ENCODE assay signal across 44 mouse cellular contexts in the genomic region with DNA sequence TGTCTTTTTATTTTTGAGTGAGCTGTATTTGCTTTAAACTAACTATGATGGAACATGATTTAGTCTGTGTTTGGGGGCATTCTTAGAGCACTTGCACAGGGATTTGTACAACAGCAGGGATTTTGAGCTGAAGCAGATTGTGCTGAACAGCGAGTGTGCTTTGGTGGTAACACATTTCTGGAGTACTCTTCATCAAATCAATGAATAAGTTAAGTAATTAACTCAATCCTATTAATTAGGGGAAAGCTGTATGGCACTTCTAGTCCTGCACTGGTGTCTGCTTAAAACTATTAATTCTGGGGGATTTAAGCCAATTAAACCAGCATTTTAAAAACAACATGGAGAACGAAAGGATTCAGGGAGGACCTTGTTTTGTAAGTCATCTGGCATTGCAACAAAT. TPM values are rescaled to one million over a fixed set of nuclear protein-coding genes. Genes with fewer than 3 reads are reported as not detected.
"Had no signal": no experiment of that assay in that cellular context is flagged by ENCODE, and none has a peak within 500 bp of the region (broad histone marks: within the 10 kb centered on the region; RNA-seq: fewer than 3 reads in every experiment).

No protein-coding gene starts in this region.

- H3K9me3 ChIP-seq: heart, embryonic 13.5 days; heart, embryonic 15.5 days; hindbrain, embryonic 13.5 days; hindbrain, embryonic 15.5 days; kidney, embryonic 15.5 days; limb, embryonic 13.5 days; limb, embryonic 15.5 days; liver, embryonic 12.5 days had no signal

- H3K27ac ChIP-seq: heart, embryonic 13.5 days; heart, embryonic 15.5 days; hindbrain, embryonic 13.5 days; hindbrain, embryonic 15.5 days; hindbrain, postnatal 0 days; kidney, embryonic 15.5 days; kidney, postnatal 0 days; limb, embryonic 13.5 days; limb, embryonic 15.5 days; liver, embryonic 12.5 days; liver, embryonic 14.5 days had no signal

- DNase-seq: gastrocnemius, postnatal 14 days; gastrocnemius, postnatal 36 days; heart, adult 18-20 months; heart, postnatal 14 days; heart, postnatal 36 days; kidney, adult 11 months; kidney, adult 2 months; kidney, adult 9 months; kidney, postnatal 14 days; kidney, postnatal 36 days; layer of hippocampus, adult 9-11 months; layer of hippocampus, postnatal 36 days; left cerebral cortex, postnatal 4 days had no signal

- H3K4me1 ChIP-seq: hindbrain, embryonic 13.5 days; hindbrain, embryonic 15.5 days; limb, embryonic 15.5 days had no signal

- H3K9ac ChIP-seq: heart, embryonic 13.5 days; heart, embryonic 15.5 days; hindbrain, embryonic 13.5 days; hindbrain, embryonic 15.5 days; kidney, embryonic 15.5 days; limb, embryonic 13.5 days; limb, embryonic 15.5 days; liver, embryonic 12.5 days; liver, embryonic 14.5 days had no signal

- H3K4me3 ChIP-seq: heart, embryonic 13.5 days; heart, embryonic 15.5 days; hindbrain, embryonic 13.5 days; hindbrain, embryonic 15.5 days; kidney, embryonic 15.5 days; limb, embryonic 13.5 days; limb, embryonic 15.5 days; liver, embryonic 12.5 days had no signal

- H3K36me3 ChIP-seq: heart, embryonic 13.5 days; heart, embryonic 15.5 days; hindbrain, embryonic 13.5 days; hindbrain, embryonic 15.5 days; kidney, embryonic 15.5 days; limb, embryonic 13.5 days; limb, embryonic 15.5 days; liver, embryonic 12.5 days had no signal

- H3K4me2 ChIP-seq: heart, embryonic 11.5 days; heart, embryonic 13.5 days; heart, embryonic 15.5 days; hindbrain, embryonic 13.5 days; hindbrain, embryonic 15.5 days; kidney, embryonic 15.5 days; limb, embryonic 13.5 days; limb, embryonic 15.5 days; liver, embryonic 12.5 days had no signal

- H3K27me3 ChIP-seq: heart, embryonic 15.5 days; hindbrain, embryonic 13.5 days; hindbrain, embryonic 15.5 days; limb, embryonic 15.5 days; liver, embryonic 12.5 days had no signal

- ATAC-seq: hindbrain, postnatal 0 days; intestine, embryonic 16.5 days; liver, embryonic 12.5 days had no signal

RNA-seq across cellular contexts. Expression of a gene that starts 4.6 kb away (rescaled TPM):
- total RNA-seq: gastrocnemius, adult 18-20 months; gastrocnemius, adult 8-10 months; gastrocnemius, postnatal 14 days; gastrocnemius, postnatal 36 days; heart, adult 18-20 months; heart, postnatal 14 days; heart, postnatal 36 days; hematopoietic stem cell, adult 5-6 weeks; hindbrain, postnatal 0 days; layer of hippocampus, adult 18-20 months; layer of hippocampus, adult 8-10 months; layer of hippocampus, postnatal 14 days; layer of hippocampus, postnatal 36 days; left cerebral cortex, adult 18-20 months; left cerebral cortex, adult 8-10 months; left cerebral cortex, postnatal 10 days; left cerebral cortex, postnatal 25 days; left cerebral cortex, postnatal 4 days; liver, adult 2 months had no signal
- polyA plus RNA-seq: gonadal fat pad, adult 2 months; heart, embryonic 11.5 days; heart, embryonic 13.5 days; heart, embryonic 15.5 days; heart, postnatal 0 days; hindbrain, embryonic 11.5 days; hindbrain, embryonic 13.5 days; hindbrain, embryonic 15.5 days; hindbrain, postnatal 0 days; intestine, embryonic 14.5 days; intestine, embryonic 16.5 days; kidney, adult 2 months; kidney, embryonic 15.5 days; kidney, postnatal 0 days; large intestine, adult 2 months; limb, embryonic 11.5 days; limb, embryonic 13.5 days; limb, embryonic 15.5 days; liver, adult 2 months; liver, embryonic 12.5 days; liver, embryonic 14.5 days; liver, embryonic 16.5 days had no signal

RNA-seq across cellular contexts. Expression of a gene that starts 40.1 kb away (rescaled TPM):
- total RNA-seq: gastrocnemius, adult 18-20 months; gastrocnemius, adult 8-10 months; gastrocnemius, postnatal 14 days; gastrocnemius, postnatal 36 days; heart, adult 18-20 months; heart, postnatal 14 days; heart, postnatal 36 days; hematopoietic stem cell, adult 5-6 weeks; hindbrain, postnatal 0 days; layer of hippocampus, adult 18-20 months; layer of hippocampus, adult 8-10 months; layer of hippocampus, postnatal 14 days; layer of hippocampus, postnatal 36 days; left cerebral cortex, adult 18-20 months; left cerebral cortex, adult 8-10 months; left cerebral cortex, postnatal 10 days; left cerebral cortex, postnatal 25 days; left cerebral cortex, postnatal 4 days; liver, adult 2 months had no signal
- polyA plus RNA-seq: gonadal fat pad, adult 2 months; heart, embryonic 11.5 days; heart, embryonic 13.5 days; heart, embryonic 15.5 days; heart, postnatal 0 days; hindbrain, embryonic 11.5 days; hindbrain, embryonic 13.5 days; hindbrain, embryonic 15.5 days; hindbrain, postnatal 0 days; intestine, embryonic 14.5 days; intestine, embryonic 16.5 days; kidney, adult 2 months; kidney, embryonic 15.5 days; kidney, postnatal 0 days; large intestine, adult 2 months; limb, embryonic 11.5 days; limb, embryonic 13.5 days; limb, embryonic 15.5 days; liver, adult 2 months; liver, embryonic 12.5 days; liver, embryonic 14.5 days; liver, embryonic 16.5 days had no signal

RNA-seq across cellular contexts. Expression of a gene that starts 53.6 kb away (rescaled TPM):
- total RNA-seq: gastrocnemius, adult 18-20 months; gastrocnemius, adult 8-10 months; gastrocnemius, postnatal 14 days; gastrocnemius, postnatal 36 days; heart, adult 18-20 months; heart, postnatal 14 days; heart, postnatal 36 days; hematopoietic stem cell, adult 5-6 weeks; hindbrain, postnatal 0 days; layer of hippocampus, adult 18-20 months; layer of hippocampus, adult 8-10 months; layer of hippocampus, postnatal 14 days; layer of hippocampus, postnatal 36 days; left cerebral cortex, adult 18-20 months; left cerebral cortex, adult 8-10 months; left cerebral cortex, postnatal 10 days; left cerebral cortex, postnatal 25 days; left cerebral cortex, postnatal 4 days; liver, adult 2 months had no signal
- polyA plus RNA-seq: gonadal fat pad, adult 2 months; heart, embryonic 11.5 days; heart, embryonic 13.5 days; heart, embryonic 15.5 days; heart, postnatal 0 days; hindbrain, embryonic 11.5 days; hindbrain, embryonic 13.5 days; hindbrain, embryonic 15.5 days; hindbrain, postnatal 0 days; intestine, embryonic 14.5 days; intestine, embryonic 16.5 days; kidney, adult 2 months; kidney, embryonic 15.5 days; kidney, postnatal 0 days; large intestine, adult 2 months; limb, embryonic 11.5 days; limb, embryonic 13.5 days; limb, embryonic 15.5 days; liver, adult 2 months; liver, embryonic 12.5 days; liver, embryonic 14.5 days; liver, embryonic 16.5 days had no signal
